Mouse (Mus musculus) brain, embryonic 14.5 days (tissue): ENCODE results near the gene M1ap. TPM values are rescaled to one million over a fixed set of nuclear protein-coding genes. Genes with fewer than 3 reads are reported as not detected.

Experiments used
- DNase-seq: peaks from one replicate; pipeline ENCODE4 v3.0.0-alpha.2; 2011; ENCODE audit warnings: low read depth
- CTCF ChIP-seq: fragments of 200-500 bp; IDR thresholded peaks from 2 replicates; pipeline ENCODE4 v1.5.1; 2012; ENCODE audit warnings: inconsistent platforms, mild to moderate bottlenecking, moderate library complexity, borderline replicate concordance; ENCODE audit not compliant: insufficient read depth, insufficient read length; ENCODE audit errors: extremely low read depth
- POLR2A ChIP-seq: fragments of 200-500 bp; IDR thresholded peaks from 2 replicates; pipeline ENCODE4 v1.6.1; 2012; ENCODE audit warnings: mild to moderate bottlenecking, inconsistent platforms, borderline replicate concordance; ENCODE audit not compliant: poor library complexity, insufficient read depth, insufficient read length, severe bottlenecking; ENCODE audit errors: extremely low read depth
- polyA plus RNA-seq: library from polyadenylated mRNA; depleted of rRNA; stranded (reverse); fragments of >200 nt; gene quantifications from 2 replicates; pipeline ENCODE4 v1.2.3, GENCODE M21; 2012

M1ap gene
- polyA plus RNA-seq, 1 experiment, result 0.15 TPM

DNA sequence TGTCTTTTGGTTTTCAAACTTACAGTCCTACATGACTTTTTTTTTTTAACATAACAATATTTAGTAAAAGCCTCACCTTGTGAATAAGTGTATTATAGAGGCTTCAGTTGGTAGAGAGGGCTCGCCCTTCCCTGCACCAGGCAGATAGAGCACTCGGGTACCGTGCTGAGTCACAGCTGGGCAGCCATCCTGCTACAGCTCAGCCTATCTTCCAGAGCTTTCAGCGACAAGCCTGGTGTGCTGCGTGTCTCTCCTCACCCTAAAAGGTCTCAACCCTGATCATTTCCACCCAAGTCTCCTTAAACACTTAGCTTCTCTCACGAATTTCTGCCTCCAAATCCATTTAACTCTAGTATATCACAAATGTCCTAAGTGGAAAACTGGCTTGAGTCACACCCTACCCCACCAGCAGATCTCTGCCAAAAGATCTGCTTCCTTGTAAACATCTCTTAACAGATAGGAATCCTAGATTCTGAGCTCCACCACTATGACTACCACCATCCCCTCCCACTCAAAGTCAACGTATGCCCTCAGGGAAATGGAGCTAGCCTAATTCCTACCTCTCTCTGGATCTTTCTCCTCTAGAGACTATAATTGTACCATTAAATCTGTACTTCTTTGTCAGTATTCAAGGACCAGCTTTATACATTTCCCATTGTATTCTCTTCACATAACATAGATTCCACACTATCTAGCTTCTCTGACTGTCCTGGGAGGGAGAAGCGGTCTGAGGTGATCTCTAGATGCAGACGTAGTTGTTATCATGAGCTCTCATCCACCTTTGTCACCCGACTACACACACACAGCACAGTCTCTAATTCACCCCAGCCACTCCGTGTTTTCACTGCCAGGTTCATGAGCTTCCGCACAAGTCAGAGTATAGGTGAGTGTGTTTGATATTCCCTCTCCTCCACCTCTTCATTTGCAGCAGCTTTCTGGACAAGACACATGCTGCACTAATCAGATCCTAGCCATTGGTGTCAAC is 68.1 kb downstream of the M1ap start:
- TF ChIP-seq CTCF (no peak), POLR2A (no peak)
- no peak for DNase-seq

DNA sequence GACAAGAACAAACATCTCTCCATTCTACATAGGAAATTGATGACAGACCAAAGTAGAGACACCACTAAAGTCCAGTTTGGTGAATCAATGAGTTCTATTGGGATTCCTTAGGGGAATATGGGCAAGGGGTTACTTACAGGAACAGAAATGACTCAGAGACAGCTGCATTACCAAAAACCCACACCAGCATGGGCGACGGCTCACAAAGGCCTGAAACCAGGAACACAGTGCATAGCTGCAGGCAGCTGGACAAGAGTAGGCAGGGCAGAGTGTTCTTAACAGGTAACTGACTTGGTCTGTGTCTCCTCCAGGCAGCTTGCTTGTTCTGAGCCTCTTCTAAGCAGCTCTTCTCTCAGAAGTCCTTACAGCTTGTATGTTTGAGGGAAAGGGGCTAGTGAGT is 69.0 kb downstream of the M1ap start:
- DNase-seq, result no peak
- TF ChIP-seq CTCF, result no peak
- no peak for TF ChIP-seq POLR2A

DNA sequence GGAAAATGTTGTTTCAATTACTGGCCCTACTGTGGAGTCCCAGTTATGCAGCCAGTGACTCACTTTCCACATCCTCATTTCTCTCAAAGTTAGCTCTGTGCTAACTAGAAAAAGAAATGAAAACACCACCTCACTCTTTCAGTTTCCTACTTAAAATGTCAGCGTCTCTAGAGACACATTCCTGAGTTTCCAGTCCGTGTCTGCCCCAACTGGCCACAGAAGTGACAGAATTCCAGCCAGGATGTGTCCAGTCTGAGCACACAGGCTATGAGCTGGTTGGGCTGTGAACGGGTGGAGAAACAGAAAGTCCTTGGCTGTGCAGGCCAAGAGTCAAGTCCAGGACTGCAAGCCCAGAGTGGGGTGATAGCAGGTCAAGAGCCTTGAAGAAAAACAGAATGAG is 70.5 kb downstream of the M1ap start:
- no peak for DNase-seq
- TF ChIP-seq CTCF (no peak), POLR2A (no peak)

DNA sequence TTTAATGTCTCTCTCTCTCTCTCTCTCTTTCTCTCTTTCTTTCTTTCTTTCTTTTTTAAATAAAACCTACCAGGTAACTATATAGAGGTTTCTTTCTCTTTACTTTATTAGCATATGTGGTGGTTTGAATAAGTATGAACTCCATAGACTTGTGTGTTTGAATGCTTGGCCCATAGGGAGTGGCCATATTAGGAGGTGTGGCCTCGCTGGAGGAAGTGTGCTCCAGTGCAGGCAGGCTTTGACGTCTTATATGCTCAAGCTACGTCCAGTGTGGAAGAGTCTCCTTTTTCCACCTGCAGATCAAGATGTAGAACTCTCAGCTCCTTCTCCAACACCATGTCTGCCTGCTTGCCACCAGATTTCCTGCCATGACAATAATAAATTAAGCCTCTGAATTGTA is 72.3 kb downstream of the M1ap start:
- TF ChIP-seq POLR2A, result no peak
- no peak for TF ChIP-seq CTCF
- DNase-seq, result no peak

DNA sequence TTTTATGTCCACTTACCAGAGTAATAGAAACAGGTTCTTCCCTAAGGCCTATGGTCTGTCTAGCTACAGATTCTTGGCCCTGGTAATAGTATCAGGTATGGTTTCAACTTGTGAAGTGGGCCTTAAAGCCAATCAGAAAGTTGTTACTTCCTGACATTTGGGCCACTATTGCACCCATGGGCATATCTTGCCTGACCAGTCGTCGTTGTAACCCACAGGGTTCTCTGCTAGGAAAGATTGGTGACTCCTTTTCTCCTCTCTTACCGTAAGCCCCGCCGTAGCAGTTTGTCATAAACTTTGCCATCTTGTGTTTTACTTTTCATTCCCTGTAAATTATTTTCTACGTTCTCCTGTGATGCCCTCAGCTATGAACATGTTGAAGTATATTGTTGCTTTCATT is 73.4 kb downstream of the M1ap start:
- DNase-seq, result no peak
- no peak for TF ChIP-seq CTCF
- TF ChIP-seq POLR2A, result no peak

DNA sequence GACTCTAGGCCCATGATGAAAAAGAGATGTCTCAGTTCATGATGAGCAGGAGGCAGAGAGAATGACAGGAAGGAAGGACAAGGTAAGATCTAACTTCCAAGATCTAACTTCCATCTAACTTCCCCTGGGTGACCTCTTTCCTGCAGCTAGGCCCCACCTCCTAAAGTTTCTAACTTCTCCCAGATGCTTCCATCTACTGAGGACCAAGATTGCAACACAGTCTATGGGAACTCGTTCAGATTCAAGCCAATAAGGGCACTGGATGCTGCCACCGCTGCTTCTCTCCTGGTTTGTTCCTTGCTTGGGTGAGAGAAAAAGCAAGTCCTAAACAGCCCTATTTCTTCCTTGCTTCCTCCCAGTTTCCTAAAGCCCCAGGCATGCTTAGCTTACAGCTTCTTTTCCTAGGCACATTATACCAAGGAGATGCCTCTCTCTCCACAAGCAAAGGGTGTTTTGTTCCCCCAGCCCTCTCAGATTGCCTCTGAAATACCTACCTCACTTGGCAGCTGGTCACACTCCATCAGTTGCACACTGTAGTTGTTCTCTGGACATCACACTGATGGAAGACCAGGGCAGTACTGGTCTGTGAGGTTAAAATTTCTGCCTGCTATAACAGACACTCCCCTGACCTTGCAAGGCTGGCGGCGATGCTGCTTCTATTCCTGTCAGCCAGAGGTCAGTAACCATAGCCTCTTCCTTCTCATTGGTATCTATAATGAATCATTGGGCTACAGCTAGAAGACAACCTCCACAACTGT is 74.3 kb downstream of the M1ap start:
- no peak for TF ChIP-seq POLR2A
- no peak for TF ChIP-seq CTCF
- DNase-seq, result no peak

DNA sequence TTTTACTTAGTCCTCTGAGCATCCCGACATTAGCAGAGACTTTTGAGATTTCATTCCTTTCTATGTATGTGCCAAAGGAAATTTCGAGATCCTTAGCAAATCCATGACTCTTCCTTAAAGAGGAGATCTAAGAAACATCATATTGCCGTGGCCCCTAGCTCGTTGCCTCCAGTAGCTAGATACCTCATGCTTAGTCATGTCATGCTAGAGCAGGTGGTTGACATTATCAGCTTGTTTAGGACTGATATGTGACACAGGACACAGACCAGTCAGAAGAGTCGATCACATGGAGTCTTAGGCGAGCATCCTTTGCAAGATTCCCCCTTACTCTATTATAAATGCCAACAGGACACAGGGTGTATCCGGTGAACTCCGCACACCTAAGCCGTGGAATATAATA is 76.3 kb downstream of the M1ap start:
- no peak for DNase-seq
- TF ChIP-seq CTCF (no peak), POLR2A (no peak)

DNA sequence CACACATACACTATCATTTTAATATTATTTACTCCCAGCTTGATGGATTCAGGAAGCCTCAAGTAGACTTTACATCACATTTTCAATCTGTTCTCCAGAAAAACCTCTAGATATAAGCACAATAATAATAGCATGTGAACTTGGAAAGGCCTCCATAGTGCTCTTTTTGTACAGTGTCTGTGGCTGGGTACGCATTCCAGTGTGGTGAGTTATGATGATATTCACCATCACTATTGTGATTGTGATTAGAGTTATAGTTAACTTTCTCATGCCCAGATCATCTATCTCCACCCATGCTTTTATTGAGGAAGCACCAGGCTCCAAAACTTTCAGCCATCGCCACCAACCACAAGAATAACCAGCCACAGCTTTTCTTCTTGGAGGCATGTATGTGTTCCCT is 77.1 kb downstream of the M1ap start:
- no peak for DNase-seq
- TF ChIP-seq CTCF (no peak), POLR2A (no peak)

DNA sequence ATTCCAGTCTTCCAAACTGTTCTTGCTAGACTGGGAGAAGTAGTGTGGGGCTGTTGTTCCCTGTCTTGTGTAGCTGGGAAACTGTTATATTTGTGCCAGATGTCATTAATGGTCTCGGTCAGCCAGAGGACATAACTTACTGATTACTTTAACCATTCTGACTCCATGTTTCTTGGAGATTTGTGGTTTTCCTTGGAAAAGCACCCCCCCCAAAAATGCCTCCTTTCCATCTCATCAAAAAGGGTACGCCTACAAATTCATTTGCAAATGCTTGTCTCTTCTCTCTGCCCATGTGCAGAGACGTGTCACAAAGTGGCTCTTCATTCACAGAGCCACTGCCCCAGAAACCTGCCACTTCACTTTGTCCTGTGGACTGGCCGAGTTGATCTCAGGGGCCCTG is 77.7 kb downstream of the M1ap start:
- DNase-seq, result no peak
- TF ChIP-seq POLR2A, result no peak
- TF ChIP-seq CTCF, result no peak

DNA sequence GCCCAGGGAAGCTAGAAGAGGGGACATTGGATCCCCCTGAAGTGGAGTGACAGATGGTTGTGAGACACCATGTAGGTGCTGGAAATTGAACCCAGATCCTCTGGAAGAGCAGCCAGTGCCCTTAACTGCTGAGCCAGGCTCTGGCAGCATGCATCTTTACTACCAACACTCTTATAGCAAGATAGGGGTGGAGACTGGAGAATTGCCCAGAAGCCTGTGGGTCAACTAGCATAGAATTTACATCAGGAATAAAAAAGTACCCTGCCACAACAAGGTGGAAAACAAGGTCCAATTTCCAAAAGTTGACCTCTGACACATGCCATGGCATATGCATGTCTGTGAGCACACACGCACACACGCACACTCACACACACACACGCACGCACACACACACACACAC is 78.5 kb downstream of the M1ap start:
- TF ChIP-seq CTCF (no peak), POLR2A (no peak)
- DNase-seq, result no peak

DNA sequence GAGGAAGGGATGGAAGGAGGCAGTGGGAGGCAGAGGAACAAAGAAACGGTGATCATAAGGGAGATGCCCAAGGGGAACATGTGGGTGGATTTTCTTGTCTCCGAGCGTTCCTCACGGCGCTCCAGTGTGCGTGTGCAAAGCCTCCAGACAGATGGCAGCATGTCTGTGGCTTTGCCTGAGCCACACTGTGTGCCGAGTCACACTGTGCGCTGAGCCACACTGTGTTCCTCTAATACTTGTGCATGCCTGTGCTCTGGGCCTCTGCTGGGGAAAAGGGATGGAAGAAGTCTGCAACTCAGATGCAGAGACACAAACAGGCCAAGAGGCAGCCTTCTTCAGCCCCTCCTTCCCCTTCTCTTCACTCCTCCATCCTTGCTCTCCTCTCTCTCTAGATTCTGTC is 80.6 kb downstream of the M1ap start:
- TF ChIP-seq CTCF, result no peak
- no peak for TF ChIP-seq POLR2A
- DNase-seq, result no peak

DNA sequence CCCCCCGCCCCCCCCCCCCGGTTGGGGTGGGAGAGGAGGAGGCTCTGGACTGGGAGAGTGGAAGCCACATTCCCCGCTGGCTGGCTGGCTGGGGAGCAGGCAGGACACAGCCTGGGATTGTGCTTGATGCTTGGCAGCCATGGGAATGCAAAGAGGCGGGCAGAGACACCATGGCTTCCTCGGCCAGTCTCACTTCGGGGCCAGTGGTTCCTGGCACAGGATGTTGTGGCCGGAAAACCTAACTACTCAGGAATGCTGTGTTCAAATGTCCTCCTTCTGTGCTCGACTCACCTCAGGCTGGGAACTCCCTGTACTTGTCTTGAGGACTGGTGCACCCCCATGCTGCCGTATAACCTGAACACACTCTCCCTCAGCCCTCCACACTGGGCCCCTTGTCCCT is 81.0 kb downstream of the M1ap start:
- DNase-seq, result no peak
- TF ChIP-seq POLR2A, result no peak
- no peak for TF ChIP-seq CTCF

DNA sequence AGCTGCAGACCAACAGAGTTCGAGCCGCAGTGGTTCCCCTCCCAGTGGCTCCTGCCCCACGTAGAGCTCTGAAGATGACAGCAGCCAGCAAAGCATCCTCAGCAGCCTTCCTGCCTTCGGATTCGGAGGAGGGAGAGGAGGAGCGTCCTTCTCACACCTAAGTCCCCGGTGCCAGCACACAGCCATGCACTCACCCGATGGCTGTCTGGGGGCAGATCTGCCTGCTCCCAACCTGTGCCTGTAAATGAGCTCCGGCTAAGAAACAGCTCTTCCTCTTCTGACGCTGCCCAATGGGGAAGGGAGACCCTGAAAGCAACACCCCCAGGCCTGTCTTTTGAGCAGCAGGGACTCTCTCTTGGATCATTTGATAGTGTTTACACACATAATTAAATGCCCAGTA is 83.1 kb downstream of the M1ap start:
- TF ChIP-seq POLR2A (no peak), CTCF (no peak)
- DNase-seq, result no peak
